Mouse (Mus musculus): ENCODE data around the gene Tyro3. TPM values are rescaled to one million over a fixed set of nuclear protein-coding genes. Genes with fewer than 3 reads are reported as not detected.
A peak's percentile ranks its signal among the peaks of the same experiment; 100 is the strongest.

The Tyro3 gene
- total RNA-seq (2021): under 1 TPM; 0.10 to 0.73 TPM
- long read RNA-seq, experiment 1: 0 reads
- long read RNA-seq, experiment 2: 0 reads

DNA sequence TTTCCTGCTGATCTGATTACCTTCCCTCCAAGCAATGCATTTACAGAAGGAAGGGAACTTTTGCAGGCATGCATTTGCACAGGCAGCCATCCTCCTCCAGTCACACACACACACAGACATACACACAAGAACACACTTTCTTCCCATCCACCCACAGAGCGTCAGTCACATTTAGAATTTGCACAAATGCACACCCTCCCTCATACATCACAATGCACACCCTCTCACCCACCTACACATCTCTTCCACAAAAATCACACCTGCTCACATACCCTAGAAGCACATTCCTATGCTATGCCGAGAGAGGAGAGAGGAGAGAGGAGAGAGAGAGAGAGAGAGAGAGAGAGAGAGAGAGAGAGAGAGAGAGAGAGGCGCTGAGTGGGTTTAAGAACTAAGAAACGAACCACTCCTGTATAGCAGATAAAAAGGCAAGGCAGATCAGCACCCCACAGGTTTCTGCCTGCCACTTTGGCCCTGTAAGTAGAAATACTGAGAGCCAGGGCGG lies at the start of gene Tyro3:
Gene Tyro3, plus strand, starts transcription at position 455 of the 505 bp plus-strand sequence.
- intact Hi-C loops (cut with DNase I): loop anchor here (10.0 kb wide), 1 partner anchor 207 kb away; no protein-coding TSS in a partner anchor

DNA sequence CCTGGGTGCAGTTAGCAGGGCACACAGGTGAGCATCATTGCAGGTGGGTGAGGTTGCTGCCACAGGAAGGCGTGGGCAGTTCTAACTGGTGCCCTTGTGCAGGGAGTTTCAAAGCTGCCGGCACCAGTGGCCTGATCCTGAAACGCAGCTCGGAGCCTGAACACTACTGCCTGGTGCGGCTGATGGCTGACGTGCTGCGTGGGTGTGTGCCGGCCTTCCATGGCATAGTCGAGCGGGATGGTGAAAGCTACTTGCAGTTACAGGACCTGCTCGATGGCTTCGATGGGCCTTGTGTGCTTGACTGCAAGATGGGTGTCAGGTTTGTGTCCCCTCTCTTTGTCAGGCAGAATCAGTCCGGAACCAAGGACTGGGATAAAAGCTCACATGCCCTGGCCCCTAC lies 48.3 kb upstream of the Tyro3 start:
- DNase-seq: no peak
- H3K4me3 ChIP-seq: no peak overlapping the region
- TF ChIP-seq CTCF (IDR thresholded peaks at IDR 0.05): no peak
- intact Hi-C loops (cut with DNase I): no loop called here
- no peak overlapping the region for H3K27ac ChIP-seq

More for the DNA sequence above, at the start of gene Tyro3:
- peak within 1 kb of the TSS; percentile 85 for H3K4me3 ChIP-seq
- no peak within 1 kb of the TSS for H3K27ac ChIP-seq
- TF ChIP-seq CTCF (IDR thresholded peaks at IDR 0.05): no peak
- no peak for DNase-seq

DNA sequence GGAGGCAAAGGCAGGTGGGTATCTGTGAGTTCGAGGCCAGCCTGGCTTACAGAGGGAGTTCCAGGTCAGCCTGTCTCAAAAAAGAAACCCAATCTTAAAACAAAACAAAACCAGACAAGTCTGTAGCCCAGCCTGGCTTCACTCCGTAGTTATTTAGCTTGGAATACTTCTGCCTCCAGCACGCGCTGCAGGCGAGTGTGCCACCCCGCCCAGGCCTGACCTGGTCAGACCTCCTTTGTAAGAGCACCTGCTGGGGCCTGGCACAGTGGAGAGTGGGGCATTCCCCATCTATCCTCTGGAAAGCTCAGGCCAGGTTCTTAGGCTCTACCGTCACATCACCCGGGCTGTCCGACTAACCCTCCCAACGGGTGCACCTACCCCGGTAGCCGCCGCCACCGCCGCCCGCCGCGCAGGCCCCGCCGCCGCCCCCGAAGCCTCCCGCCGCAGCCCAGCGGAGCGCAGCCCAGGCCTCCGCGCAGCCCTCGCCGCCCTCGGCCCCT lies 39.9 kb upstream of the Tyro3 start:
- peak; percentile 35 for DNase-seq
- intact Hi-C loops (cut with DNase I): no loop called here
- peak overlapping the region; percentile 83 for H3K4me3 ChIP-seq
- H3K27ac ChIP-seq: no peak overlapping the region
- TF ChIP-seq CTCF (IDR thresholded peaks at IDR 0.05): no peak

DNA sequence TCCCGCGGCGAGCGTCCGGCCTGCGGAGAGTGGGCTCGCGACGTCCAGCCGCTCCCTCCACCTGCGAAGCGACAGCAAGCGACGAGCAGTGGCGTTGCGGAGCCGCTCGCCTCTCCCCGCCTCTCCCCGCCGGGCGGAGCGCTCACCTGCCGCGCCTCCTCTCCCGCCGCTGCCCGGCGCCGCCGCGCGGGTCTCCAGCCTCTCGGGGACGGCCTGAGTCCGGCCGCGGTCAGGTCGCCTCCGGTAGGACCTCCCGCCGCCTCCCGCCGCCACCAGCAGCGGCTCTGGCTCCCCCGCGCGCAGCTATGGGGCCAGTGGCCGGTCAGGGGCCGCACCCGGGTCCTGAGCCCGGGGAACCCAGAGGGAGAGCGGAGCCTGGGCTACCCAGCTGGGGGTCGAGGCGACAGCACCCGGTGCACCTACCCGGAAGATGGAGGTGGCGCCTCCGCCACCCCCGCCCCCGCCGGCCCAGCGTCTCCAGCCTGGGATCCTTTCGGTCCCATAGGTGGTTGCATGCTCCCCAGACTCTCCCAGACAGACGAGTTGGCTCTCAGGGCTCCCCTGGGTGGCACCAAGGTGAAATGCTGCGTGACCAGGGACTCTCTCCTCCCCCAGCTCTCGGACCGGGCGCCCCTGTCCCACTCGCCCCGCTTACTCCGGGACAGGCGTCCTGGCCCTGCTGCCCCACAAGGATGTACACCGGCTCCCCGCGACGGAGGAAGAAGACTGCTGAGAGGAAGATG lies 39.3 kb upstream of the Tyro3 start:
- Histone ChIP-seq H3K27ac (no peak overlapping the region), H3K4me3 (peak overlapping the region; percentile 83)
- intact Hi-C loops (cut with DNase I): no loop called here
- TF ChIP-seq CTCF (IDR thresholded peaks at IDR 0.05): no peak
- DNase-seq: peak; percentile 39

DNA sequence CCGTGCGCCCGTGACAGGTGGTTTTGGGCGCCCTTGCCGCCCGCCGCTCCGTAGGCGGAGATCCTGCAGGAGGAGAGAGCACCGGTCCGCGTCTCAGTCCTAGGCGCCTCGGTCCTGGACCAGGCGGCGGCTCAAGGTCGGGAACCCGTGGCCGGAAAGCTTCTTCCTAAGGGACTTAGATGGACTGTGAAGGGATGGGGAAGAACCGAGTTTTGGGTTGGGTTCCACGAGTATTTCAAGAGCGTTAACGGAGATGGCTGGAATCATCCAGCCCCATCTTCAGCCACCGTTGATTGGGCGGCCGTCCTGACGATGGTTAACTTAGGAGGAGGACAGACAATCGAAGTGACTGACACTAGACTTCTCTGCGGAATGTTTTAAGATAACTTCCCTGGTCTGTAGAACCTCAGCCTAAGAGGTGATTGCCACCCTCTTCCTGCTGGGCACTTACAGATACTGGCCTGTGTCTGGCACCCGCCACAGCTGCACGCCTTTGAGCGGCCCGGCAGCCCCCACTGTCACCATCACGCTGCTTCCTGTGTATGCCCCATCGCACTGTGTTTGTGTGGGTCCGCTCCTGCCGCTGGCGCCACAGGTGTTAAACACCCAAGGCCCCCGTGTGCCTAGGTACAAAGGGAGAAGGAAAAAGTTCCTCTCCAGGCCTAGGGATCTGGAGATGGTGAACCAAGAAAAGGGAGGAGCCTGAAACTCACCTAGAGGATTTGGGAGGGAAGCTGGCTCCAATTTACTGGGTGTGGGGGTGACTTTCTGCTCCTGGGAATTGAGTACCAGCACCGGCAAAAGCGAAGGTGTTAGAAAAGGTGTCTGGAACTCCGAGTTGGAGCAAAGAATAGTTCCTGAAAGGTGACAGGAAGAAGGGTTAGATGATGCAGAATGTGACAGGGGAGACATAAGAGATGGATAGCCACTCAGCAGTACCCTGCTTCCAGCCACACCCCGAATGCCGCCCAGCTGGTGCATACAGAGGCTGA lies 38.4 kb upstream of the Tyro3 start:
- no peak overlapping the region for H3K27ac ChIP-seq
- intact Hi-C loops (cut with DNase I): no loop called here
- no peak for TF ChIP-seq CTCF (IDR thresholded peaks at IDR 0.05)
- peak overlapping the region; percentile 83 for H3K4me3 ChIP-seq
- no peak for DNase-seq

DNA sequence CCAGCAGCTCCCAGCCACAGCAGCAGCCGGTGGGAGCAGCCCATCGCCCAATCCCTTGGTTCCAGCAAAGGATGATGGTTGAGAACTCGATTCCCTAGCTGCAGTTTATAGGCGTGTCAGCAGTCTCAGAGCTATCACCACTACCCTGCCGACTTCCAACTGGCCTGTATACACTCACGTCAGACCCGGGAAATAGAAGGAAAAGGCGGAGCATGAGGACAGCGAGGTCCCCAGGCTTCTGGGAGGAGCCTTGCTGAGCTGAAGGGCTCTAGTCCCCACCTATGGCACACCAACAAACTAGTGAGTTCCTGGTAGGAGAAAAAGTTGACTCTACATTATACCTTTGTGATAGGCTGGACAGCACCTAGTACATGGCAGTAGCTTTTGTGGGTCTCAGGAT lies 37.3 kb upstream of the Tyro3 start, which contains the start of gene Ltk:
Gene Ltk, minus strand, starts transcription at position 181 of the 400 bp plus-strand sequence.
- no peak for DNase-seq
- TF ChIP-seq CTCF (IDR thresholded peaks at IDR 0.05): no peak
- Histone ChIP-seq H3K27ac (no peak within 1 kb of the TSS), H3K4me3 (no peak within 1 kb of the TSS)
- intact Hi-C loops (cut with DNase I): no loop called here

DNA sequence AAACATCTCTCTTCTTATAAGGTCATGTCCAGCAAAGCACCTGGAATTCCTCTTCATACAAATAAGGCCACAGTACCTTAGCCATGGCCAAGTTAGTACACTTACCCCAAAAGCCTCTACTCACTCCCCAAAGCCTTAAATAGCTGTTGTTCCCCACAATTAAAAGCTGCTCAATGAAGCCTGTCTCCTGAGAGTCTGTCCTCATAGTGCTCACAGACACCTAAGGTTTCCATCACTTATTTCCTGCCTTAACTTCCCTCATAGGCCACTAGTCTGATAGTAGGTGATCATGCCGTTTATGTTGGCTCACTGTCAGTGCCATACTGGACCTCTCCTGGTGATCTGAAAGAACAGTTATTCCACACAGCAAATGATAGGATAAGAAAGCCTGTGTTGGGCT lies 35.3 kb upstream of the Tyro3 start:
- DNase-seq: no peak
- Histone ChIP-seq H3K27ac (no peak overlapping the region), H3K4me3 (no peak overlapping the region)
- TF ChIP-seq CTCF (IDR thresholded peaks at IDR 0.05): no peak
- intact Hi-C loops (cut with DNase I): no loop called here

DNA sequence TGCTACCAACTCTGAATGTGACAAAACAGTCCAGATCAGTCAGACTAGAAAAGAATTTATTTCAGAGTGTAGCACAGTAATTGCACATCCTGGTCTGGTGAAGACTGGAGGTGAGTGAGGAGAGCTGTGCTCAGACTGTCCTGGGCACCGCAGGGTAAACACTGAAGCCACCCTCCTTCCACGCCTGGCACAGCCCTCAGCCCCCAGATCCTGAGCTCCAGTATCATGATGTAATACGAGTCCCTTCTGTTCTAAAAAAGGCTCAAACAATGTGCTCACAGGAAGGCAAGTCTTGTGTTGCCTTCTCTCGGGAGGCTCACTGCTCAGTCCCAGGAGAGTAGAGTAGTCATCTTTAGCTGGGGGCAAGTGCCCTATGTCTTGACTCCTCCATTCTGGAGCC lies 33.6 kb upstream of the Tyro3 start:
- DNase-seq: no peak
- intact Hi-C loops (cut with DNase I): no loop called here
- no peak overlapping the region for H3K27ac ChIP-seq
- no peak for TF ChIP-seq CTCF (IDR thresholded peaks at IDR 0.05)
- H3K4me3 ChIP-seq: no peak overlapping the region

DNA sequence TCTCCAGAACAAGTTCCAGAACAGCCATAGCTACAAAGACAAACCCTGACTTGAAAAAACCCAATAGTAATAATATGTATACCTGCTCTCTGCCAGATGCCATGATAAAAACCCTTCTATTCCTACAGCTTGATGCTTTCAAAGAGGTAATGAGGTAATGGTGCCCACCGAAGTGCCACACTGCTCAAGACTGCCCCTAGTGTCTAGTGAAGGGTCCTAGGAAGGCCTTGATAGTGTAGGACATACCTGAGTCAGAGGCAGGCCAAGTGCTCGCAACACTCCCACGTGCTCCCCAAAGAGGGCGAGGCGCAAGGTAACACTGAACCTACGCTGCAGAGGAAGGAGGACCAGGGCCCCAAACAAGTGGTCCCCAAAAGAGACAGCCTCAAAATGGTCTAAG lies 30.3 kb upstream of the Tyro3 start:
- peak; percentile 13; the same call in 1 of the 2 replicates for TF ChIP-seq CTCF (IDR thresholded peaks at IDR 0.05)
- intact Hi-C loops (cut with DNase I): no loop called here
- Histone ChIP-seq H3K27ac (no peak overlapping the region), H3K4me3 (no peak overlapping the region)
- DNase-seq: no peak

DNA sequence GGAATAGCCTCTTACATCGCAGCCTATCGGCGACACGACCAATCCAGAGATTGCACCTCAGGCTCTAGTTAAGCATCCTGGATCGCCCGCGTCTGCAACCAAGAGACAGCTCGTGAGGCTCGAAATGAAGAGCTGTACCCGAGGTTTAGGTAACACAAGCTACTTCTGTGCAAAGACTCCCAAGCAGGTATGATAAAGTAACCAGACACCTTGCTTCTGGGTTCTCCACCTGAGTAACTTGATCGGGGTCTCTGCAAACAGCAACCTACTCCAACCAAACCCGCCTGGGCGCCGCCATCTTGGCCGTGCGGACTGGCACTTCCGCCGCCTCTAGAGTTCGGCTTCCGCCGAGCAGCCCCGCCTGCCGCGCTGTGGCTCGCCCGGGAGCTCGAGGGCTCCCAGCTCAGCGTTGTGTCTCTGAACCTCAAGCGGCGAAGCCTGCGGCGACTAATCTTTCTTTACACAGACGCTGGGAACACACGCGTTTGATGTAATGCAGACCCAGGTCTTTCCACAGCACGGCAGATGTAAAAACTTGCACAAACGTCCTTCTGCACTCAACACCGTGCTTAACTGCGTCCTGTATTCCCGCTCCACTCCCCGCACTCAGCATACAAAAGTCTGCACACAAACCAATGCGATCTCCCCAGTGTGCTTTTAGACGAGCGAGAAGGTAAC lies 10.2 kb upstream of the Tyro3 start, which contains the start of gene Rpap1:
Gene Rpap1, minus strand, starts transcription at position 332 of the 678 bp plus-strand sequence.
- Histone ChIP-seq H3K27ac (peak within 1 kb of the TSS; percentile 87), H3K4me3 (peak within 1 kb of the TSS; percentile 88)
- DNase-seq: peak; percentile 87
- intact Hi-C loops (cut with DNase I): no loop called here
- no peak for TF ChIP-seq CTCF (IDR thresholded peaks at IDR 0.05)

DNA sequence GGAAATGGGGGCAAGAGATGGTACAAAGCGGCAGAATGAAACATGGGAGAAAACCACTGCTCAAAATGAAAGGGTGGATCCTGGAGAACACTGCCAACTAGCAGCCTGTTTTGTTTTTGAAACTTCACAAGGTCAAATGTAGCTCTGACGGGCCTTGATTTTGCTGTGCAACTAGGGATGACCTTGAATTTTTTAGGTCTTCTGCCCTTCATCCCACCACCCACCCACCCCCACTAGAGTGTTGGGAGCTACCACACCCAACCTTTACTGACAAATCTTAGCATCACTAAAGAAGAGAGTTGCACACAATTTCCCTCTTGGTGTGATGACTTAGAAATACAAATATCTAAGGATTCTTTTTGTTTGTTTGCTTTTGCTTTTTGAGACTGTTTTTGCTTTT lies 7.5 kb upstream of the Tyro3 start:
- Histone ChIP-seq H3K4me3 (no peak overlapping the region), H3K27ac (no peak overlapping the region)
- intact Hi-C loops (cut with DNase I): loop anchor here (10.0 kb wide), 1 partner anchor 215 kb away; no protein-coding TSS in a partner anchor
- DNase-seq: no peak
- no peak for TF ChIP-seq CTCF (IDR thresholded peaks at IDR 0.05)
